Mouse (Mus musculus): Measurements from ENCODE around the gene Nbea.

GRCm38 (mm10) chr3:55599366-55600085 is 584.0 kb downstream of the Nbea start:
- TF ChIP-seq CTCF (IDR thresholded peaks at IDR 0.05; ENCODE audit: control insufficient read depth, insufficient read depth, low read length) (no peak), POLR2A (IDR thresholded peaks at IDR 0.05; ENCODE audit: borderline replicate concordance, control insufficient read depth, low read depth, low read length) (no peak)

All from bone marrow, adult 2 months (tissue).